Mouse (Mus musculus) hindbrain, embryonic 12.5 days (tissue): ENCODE results near the gene Mrpl32. TPM values are rescaled to one million over a fixed set of nuclear protein-coding genes. Genes with fewer than 3 reads are reported as not detected.

ENCODE experiments used
- polyA plus RNA-seq: library from polyadenylated mRNA; unstranded; fragments of >200 nt; fragmentation: Nextera tagmentation; extraction: Ambion mirVana; gene quantifications from 2 replicates; pipeline ENCODE4 v1.2.1, GENCODE M21; 2016

The Mrpl32 gene
- polyA plus RNA-seq, 1 experiment from 2014 or later, result 112 TPM

Other genes with a start within 250 kb of the Mrpl32 start
- 23.1 and 29.0 TPM in 2 replicates for gene Hecw1, start 89.9 kb downstream of the Mrpl32 start, polyA plus RNA-seq
- gene Psma2, start 75 bp upstream of the Mrpl32 start, polyA plus RNA-seq, result 154 and 170 TPM in 2 replicates
- 31.9 and 34.2 TPM in 2 replicates for gene AW209491, start 17.0 kb upstream of the Mrpl32 start, polyA plus RNA-seq